Mouse (Mus musculus) ES-Bruce4 (cell line): ENCODE measurements at regions not wholly inside any gene's neighbourhood (a gene's known extent, or its start where the extent isn't known, plus 50 kb on each side); places are given as distances from the start of the nearest gene placed in this dataset.

Experiments
- H3K27ac ChIP-seq: 2 replicates; pipeline ENCODE4 v1.5.1; 2012; ENCODE audit warnings: low read length, inconsistent platforms; ENCODE audit not compliant: insufficient read depth
- H3K27me3 ChIP-seq: 2 replicates; pipeline ENCODE4 v1.6.1; 2012; ENCODE audit warnings: mild to moderate bottlenecking, low read length, inconsistent platforms; ENCODE audit not compliant: control insufficient read depth, poor library complexity, insufficient read depth, severe bottlenecking
- H3K36me3 ChIP-seq: 2 replicates; pipeline ENCODE4 v1.6.1; 2012; ENCODE audit warnings: inconsistent platforms, mild to moderate bottlenecking, low read length, moderate library complexity; ENCODE audit not compliant: control insufficient read depth, poor library complexity, insufficient read depth, severe bottlenecking
- H3K4me1 ChIP-seq: one replicate; pipeline ENCODE4 v1.8.1; 2011; ENCODE audit warnings: low read length; ENCODE audit not compliant: control insufficient read depth, insufficient read depth
- H3K4me3 ChIP-seq: 2 replicates; pipeline ENCODE4 v1.5.1; 2011; ENCODE audit warnings: low read depth, mild to moderate bottlenecking, low read length
- H3K9ac ChIP-seq: 2 replicates; pipeline ENCODE4 v1.6.1; 2012; ENCODE audit warnings: low read depth, mild to moderate bottlenecking, inconsistent platforms; ENCODE audit not compliant: poor library complexity, severe bottlenecking
- H3K9me3 ChIP-seq: replicated peaks from 2 replicates; pipeline ENCODE4 v1.6.1; 2012; ENCODE audit warnings: mild to moderate bottlenecking, low read length, inconsistent platforms; ENCODE audit not compliant: control insufficient read depth, poor library complexity, insufficient read depth, severe bottlenecking
- CTCF ChIP-seq: IDR thresholded peaks from one replicate; pipeline ENCODE4 v1.8.1; 2011; ENCODE audit warnings: low read depth, low read length
- EP300 ChIP-seq: IDR thresholded peaks from 2 replicates; pipeline ENCODE4 v1.6.1; 2011; ENCODE audit warnings: low read depth, low read length; ENCODE audit not compliant: insufficient read depth
- POLR2A ChIP-seq: IDR thresholded peaks from one replicate; pipeline ENCODE4 v1.8.1; 2011; ENCODE audit warnings: low read length; ENCODE audit not compliant: insufficient read depth

DNA sequence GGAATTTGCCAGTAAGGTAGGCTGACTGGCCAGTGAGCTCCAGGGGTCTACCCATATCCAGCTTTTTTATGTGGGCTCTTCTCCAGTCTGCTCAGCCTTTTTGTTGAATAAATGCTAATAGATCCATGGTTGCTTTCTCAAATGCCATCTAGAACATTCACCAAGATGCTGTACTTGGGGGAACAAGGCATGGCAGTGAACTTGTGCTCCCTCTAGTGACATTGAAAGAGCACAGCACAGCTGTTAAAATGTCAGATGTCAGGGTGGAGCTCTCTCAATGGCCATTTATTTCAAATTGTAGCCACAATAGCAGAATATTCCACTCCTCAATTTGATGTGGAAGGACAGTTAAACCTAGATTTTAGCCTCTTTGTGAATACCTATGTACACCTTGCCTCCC, 86.3 kb downstream of the Kcnk1 start:
- no peak overlapping the region for H3K27ac ChIP-seq
- no peak overlapping the region for H3K4me3 ChIP-seq
- no peaks in the 10 kb centered on the region for H3K4me1 ChIP-seq
- H3K36me3 ChIP-seq: no peaks in the 10 kb centered on the region
- H3K9ac ChIP-seq: no peak overlapping the region
- TF ChIP-seq EP300: no peak
- peak; percentile 25 for TF ChIP-seq CTCF
- peaks cover 18% of the 10 kb centered on the region for H3K9me3 ChIP-seq
- H3K27me3 ChIP-seq: no peaks in the 10 kb centered on the region

DNA sequence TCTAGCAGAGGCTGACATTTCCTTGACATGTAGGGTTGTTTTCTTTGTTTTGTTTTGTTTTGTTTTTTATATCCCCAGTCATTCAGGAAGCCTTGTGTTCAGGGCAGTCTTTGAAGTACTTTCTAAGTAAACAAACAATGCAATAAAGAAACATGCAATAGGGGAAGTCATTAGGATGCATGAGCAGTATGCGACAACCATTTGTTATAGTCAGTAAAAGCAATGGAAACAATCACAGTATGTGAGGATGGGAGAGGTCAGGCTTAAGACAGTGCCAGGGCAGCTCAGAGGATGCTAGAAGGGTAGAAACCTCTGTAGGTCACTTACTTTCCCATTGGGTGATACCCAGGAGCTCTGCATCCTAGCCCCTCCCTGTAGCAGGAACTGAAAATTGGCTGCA, 87.9 kb downstream of the Kcnk1 start:
- H3K9ac ChIP-seq: no peak overlapping the region
- H3K27me3 ChIP-seq: no peaks in the 10 kb centered on the region
- H3K9me3 ChIP-seq: peaks cover 20% of the 10 kb centered on the region
- no peak overlapping the region for H3K27ac ChIP-seq
- no peaks in the 10 kb centered on the region for H3K4me1 ChIP-seq
- H3K36me3 ChIP-seq: no peaks in the 10 kb centered on the region
- H3K4me3 ChIP-seq: no peak overlapping the region
- TF ChIP-seq CTCF: no peak
- TF ChIP-seq POLR2A: no peak
- TF ChIP-seq EP300: no peak

DNA sequence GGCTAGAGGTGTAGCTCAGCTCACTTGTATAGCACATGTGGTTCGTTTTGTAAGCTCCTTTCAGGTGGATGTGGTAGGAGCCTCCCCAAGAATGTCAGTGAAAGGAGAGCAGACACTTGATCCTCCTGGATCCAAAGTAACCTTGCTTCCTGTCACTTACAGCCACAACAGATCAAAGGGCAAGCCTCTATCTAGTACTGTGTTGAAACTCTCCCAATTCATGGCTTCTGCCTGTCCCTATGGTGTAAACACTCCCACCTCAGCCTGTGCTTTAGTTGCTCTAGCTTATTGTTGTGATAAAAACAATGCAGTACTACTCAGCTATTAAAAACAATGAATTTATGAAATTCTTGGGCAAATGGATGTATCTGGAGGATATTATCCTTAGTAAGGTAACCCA, 95.8 kb downstream of the Kcnk1 start:
- H3K27me3 ChIP-seq: no peaks in the 10 kb centered on the region
- peaks cover 15% of the 10 kb centered on the region for H3K9me3 ChIP-seq
- H3K36me3 ChIP-seq: no peaks in the 10 kb centered on the region
- TF ChIP-seq CTCF: no peak
- no peak for TF ChIP-seq POLR2A
- TF ChIP-seq EP300: no peak
- H3K9ac ChIP-seq: no peak overlapping the region
- no peak overlapping the region for H3K27ac ChIP-seq
- H3K4me1 ChIP-seq: no peaks in the 10 kb centered on the region
- H3K4me3 ChIP-seq: no peak overlapping the region

DNA sequence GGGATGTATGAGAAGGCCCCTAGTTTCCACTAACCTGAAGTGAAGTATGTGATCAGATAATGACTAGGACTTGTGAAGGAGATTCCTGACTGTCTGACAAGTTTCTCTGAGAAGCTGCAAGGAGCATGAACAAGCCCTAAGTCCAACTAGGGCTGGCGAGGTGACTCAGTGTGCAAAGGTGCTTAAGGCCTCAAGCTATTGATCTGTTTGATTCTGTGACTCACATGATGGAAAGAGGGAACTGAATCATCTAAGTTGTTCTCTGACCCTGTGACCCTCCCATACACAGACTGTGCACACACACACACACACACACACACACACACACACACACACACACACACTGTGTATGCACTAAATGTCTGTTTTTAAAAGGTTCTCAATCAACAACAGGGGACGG, 99.0 kb downstream of the Kcnk1 start:
- Histone ChIP-seq H3K36me3 (no peaks in the 10 kb centered on the region), H3K4me3 (no peak overlapping the region), H3K9ac (no peak overlapping the region), H3K4me1 (no peaks in the 10 kb centered on the region), H3K27ac (no peak overlapping the region), H3K27me3 (no peaks in the 10 kb centered on the region), H3K9me3 (peaks cover 7% of the 10 kb centered on the region)
- no peak for TF ChIP-seq EP300
- TF ChIP-seq CTCF: no peak
- TF ChIP-seq POLR2A: no peak

DNA sequence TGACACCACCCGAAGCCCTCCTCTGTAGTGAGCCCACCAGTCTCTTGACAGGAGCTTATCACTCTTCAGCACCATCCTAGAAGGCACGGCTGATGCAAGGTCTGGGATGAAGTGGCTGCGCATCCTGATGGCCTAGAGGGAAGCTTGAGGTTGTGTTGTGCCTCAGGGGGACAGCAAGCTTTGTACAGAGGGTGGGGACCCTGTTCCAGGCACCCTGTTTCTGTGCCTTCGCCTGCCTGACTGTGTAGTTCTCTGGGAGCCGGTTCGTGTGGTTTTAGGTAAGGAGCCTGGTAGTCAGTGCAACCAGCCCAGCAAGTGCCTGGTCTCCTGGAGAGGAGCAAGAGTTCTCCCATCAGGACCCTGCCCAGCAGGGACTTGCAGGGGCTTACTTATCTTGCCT, 101.1 kb downstream of the Kcnk1 start:
- Histone ChIP-seq H3K4me3 (no peak overlapping the region), H3K36me3 (no peaks in the 10 kb centered on the region), H3K27me3 (no peaks in the 10 kb centered on the region), H3K4me1 (no peaks in the 10 kb centered on the region), H3K9ac (no peak overlapping the region), H3K27ac (no peak overlapping the region), H3K9me3 (no peaks in the 10 kb centered on the region)
- no peak for TF ChIP-seq CTCF
- TF ChIP-seq EP300: no peak
- no peak for TF ChIP-seq POLR2A

DNA sequence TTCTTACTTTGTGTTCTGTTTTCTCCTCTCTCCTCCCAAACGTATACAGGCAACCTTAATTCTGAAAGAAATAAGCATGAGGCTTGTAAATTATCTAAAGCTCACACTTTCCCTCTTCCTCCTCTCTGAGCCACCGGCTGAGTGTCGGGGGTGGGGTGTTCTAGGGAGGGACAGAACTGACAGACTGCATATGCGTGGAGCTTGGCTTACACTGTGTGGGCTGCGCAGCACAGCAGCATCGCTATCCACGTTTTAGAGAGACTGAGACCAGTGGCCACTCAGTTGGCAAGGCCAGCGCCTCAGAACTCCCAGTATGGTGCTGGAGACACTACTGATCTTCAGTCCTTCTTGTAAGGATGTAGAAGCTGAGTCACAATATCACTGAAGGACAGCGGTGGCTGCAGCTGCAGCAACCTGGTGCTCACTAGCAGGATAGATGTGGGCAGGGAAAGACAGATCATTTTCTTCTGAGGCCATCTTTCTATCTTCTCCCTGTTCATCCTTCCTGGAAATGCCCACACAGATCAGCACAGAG, 101.7 kb downstream of the Kcnk1 start:
- Histone ChIP-seq H3K27me3 (no peaks in the 10 kb centered on the region), H3K4me1 (no peaks in the 10 kb centered on the region), H3K27ac (no peak overlapping the region), H3K4me3 (no peak overlapping the region), H3K9ac (no peak overlapping the region), H3K36me3 (no peaks in the 10 kb centered on the region), H3K9me3 (0 out of 2 replicates have a peak, but pooled peaks cover under 1% of the 10 kb centered on the region)
- TF ChIP-seq CTCF (no peak), EP300 (no peak), POLR2A (no peak)
